Mouse (Mus musculus) thymus, adult 2 months (tissue): ENCODE data around the gene Mtr.

Experiments used
- CTCF ChIP-seq: fragments of 200-500 bp; IDR thresholded peaks from 2 replicates; pipeline ENCODE4 v1.5.1; 2012; ENCODE audit warnings: mild to moderate bottlenecking, control low read depth, low read length, moderate library complexity, borderline replicate concordance; ENCODE audit not compliant: control insufficient read depth, poor library complexity, insufficient read depth; ENCODE audit errors: extremely low read depth
- POLR2A ChIP-seq: fragments of 200-500 bp; IDR thresholded peaks from 2 replicates; pipeline ENCODE4 v1.6.1; 2012; ENCODE audit warnings: mild to moderate bottlenecking, low read length, control low read depth, moderate library complexity; ENCODE audit not compliant: control insufficient read depth, poor library complexity, insufficient read depth; ENCODE audit errors: extremely low read depth

DNA sequence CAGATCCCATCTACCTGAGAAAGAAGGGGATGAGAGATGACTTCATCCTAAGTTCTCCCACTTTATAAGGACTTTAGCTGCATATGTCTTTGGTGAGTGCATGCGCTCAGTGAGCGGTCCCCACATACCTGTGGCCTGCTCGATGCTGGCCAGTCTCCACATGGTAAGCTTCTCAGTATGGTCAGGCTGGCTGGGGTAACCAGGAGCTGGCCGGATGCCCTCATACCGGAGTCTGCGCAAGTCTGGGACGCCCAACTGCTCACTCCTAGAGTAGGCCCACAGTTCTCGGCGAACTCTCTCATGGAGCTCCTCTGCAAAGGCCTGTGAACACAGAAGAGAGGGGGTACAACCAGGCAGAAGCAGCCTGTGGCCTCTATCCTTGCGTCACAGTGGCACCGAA lies 68.7 kb downstream of the Mtr start:
- no peak for TF ChIP-seq CTCF
- no peak for TF ChIP-seq POLR2A
